Mouse (Mus musculus): Measurements from ENCODE around the gene Arhgef3. TPM values are rescaled to one million over a fixed set of nuclear protein-coding genes. Genes with fewer than 3 reads are reported as not detected.

The Arhgef3 gene
- polyA plus RNA-seq, 1 experiment from 2014 or later, result 3.5 TPM

DNA sequence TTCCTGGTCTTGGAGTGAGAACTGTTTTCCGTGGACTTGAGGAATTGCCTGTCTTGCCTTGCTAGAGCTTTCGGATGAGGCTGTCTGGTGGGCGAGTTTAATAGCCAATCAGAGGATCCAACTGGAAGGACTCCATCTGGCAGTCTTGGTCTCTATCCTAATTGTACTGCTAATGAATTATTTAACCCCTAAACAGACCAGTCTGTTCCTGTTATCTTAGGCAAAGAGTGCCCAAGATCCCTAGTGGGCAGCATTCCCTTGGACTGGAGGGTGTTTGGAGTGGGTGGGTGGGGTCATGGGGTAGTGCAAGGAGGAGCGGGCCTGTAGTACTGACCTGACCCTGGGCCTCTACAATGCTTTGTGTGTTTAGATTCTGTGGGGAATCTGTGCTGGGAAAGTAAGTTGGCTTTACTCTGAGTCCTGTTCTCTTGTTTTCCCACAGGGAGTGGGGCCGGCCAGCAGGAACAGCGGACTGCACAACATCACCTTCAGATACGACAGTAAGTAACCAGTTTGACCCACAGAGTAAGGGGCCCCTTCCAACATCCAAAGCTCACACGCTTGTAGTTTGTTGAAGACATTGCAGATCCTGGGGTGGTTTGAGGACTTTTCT lies 38.7 kb upstream of the Arhgef3 start:
- Histone ChIP-seq H3K4me3 (ENCODE audit: low read depth, low read length) (no peak overlapping the region), H3K27ac (ENCODE audit: low read depth, low read length) (no peak overlapping the region), H3K9ac (ENCODE audit: low read depth, low read length) (no peak overlapping the region), H3K4me2 (replicated peaks; ENCODE audit: low read depth, low read length) (no peak overlapping the region), H3K9me3 (ENCODE audit: control insufficient read depth, low read length) (no peaks in the 10 kb centered on the region), H3K36me3 (ENCODE audit: control insufficient read depth, insufficient read depth, low read length) (no peaks in the 10 kb centered on the region), H3K4me1 (replicated peaks; ENCODE audit: control insufficient read depth, insufficient read depth, low read length) (0 out of 2 replicates have a peak, but pooled peaks cover 2% of the 10 kb centered on the region), H3K27me3 (ENCODE audit: control insufficient read depth, insufficient read depth, low read length) (no peaks in the 10 kb centered on the region)
- 68% methylated on average over 8 of the region's 8 CpGs for WGBS
- DNase-seq (ENCODE audit: low spot score) (no peak), ATAC-seq (ENCODE audit: low FRiP score) (no peak)

DNA sequence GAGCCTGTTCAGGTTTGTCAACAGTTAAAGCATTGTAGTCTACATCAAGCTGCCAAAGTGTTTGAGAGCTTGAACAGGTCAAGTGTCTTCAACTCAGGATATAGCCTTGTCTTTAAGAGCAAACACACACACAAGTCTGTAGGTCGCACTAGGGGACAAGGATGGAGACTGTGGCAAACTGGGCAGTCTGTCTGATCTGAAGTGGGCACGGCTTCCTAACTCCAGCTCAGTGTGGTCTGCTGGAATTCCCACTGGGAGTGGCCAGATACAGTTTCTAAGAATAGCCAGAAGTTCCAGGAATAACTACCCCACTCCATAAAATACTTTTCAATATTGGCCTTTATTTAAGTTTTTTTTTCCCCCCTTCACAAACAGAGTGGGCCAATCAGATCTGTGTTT lies 38.2 kb upstream of the Arhgef3 start:
- ATAC-seq (ENCODE audit: low FRiP score) (no peak), DNase-seq (ENCODE audit: low spot score) (no peak)
- H3K27ac ChIP-seq (ENCODE audit: low read depth, low read length), result no peak overlapping the region
- H3K4me3 ChIP-seq (ENCODE audit: low read depth, low read length), result no peak overlapping the region
- no peak overlapping the region for H3K4me2 ChIP-seq (replicated peaks; ENCODE audit: low read depth, low read length)
- H3K27me3 ChIP-seq (ENCODE audit: control insufficient read depth, insufficient read depth, low read length), result no peaks in the 10 kb centered on the region
- no peaks in the 10 kb centered on the region for H3K36me3 ChIP-seq (ENCODE audit: control insufficient read depth, insufficient read depth, low read length)
- 94% methylated on average over 2 of the region's 2 CpGs for WGBS
- H3K9me3 ChIP-seq (ENCODE audit: control insufficient read depth, low read length), result no peaks in the 10 kb centered on the region
- H3K4me1 ChIP-seq (replicated peaks; ENCODE audit: control insufficient read depth, insufficient read depth, low read length), result 0 out of 2 replicates have a peak, but pooled peaks cover 2% of the 10 kb centered on the region
- no peak overlapping the region for H3K9ac ChIP-seq (ENCODE audit: low read depth, low read length)

DNA sequence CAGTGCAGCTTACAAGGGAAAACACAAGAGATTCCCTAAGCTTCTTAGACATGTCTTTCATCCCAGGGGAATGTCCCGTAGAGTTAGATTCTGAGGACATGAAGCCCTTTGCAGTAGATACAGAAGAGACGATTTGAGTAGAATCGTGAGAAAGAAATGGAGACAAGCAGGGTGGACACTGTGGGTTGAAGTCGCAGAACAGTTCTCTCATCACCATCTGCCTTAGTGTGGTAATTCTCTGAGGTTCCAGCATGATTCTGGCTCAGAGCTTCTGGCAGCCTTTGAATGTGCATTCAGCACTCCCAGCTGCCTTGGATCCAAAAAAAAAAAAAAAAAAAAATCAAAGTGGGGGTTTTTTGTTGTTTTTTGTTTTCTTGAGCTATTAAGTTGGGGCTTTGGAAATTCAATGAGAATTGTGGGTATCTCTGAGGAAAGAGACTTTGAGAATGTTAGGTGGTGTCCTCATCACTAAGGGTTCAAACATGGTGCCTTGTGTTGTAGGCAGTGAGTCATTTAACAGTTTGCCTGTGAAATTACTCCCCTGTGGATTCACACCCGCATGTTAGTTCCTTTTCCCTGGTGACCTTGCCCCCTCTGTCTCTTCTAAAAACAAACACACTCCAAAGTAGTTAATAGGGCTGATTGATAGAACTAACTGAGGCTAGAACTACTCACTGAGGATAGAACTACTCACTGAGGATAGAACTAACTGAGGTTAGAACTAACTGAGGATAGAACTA lies 33.0 kb upstream of the Arhgef3 start:
- H3K36me3 ChIP-seq (ENCODE audit: control insufficient read depth, insufficient read depth, low read length), result no peaks in the 10 kb centered on the region
- no peak overlapping the region for H3K9ac ChIP-seq (ENCODE audit: low read depth, low read length)
- H3K4me3 ChIP-seq (ENCODE audit: low read depth, low read length), result no peak overlapping the region
- DNase-seq (ENCODE audit: low spot score), result no peak
- H3K4me1 ChIP-seq (replicated peaks; ENCODE audit: control insufficient read depth, insufficient read depth, low read length), result no peaks in the 10 kb centered on the region
- no peak overlapping the region for H3K27ac ChIP-seq (ENCODE audit: low read depth, low read length)
- ATAC-seq (ENCODE audit: low FRiP score), result no peak
- no peaks in the 10 kb centered on the region for H3K9me3 ChIP-seq (ENCODE audit: control insufficient read depth, low read length)
- no peaks in the 10 kb centered on the region for H3K27me3 ChIP-seq (ENCODE audit: control insufficient read depth, insufficient read depth, low read length)
- WGBS, result 75% methylated on average over 5 of the region's 5 CpGs
- H3K4me2 ChIP-seq (replicated peaks; ENCODE audit: low read depth, low read length), result no peak overlapping the region

GRCm38 (mm10) chr14:27085471-27085870 lies 29.2 kb upstream of the Arhgef3 start:
- H3K4me2 ChIP-seq (replicated peaks; ENCODE audit: low read depth, low read length), result no peak overlapping the region
- H3K4me1 ChIP-seq (replicated peaks; ENCODE audit: control insufficient read depth, insufficient read depth, low read length), result no peaks in the 10 kb centered on the region
- DNase-seq (ENCODE audit: low spot score) (no peak), ATAC-seq (ENCODE audit: low FRiP score) (no peak)
- no peaks in the 10 kb centered on the region for H3K9me3 ChIP-seq (ENCODE audit: control insufficient read depth, low read length)
- 88% methylated on average over 5 of the region's 5 CpGs for WGBS
- no peak overlapping the region for H3K4me3 ChIP-seq (ENCODE audit: low read depth, low read length)
- peaks cover 2% of the 10 kb centered on the region; the same call in 1 of the 2 replicates for H3K36me3 ChIP-seq (ENCODE audit: control insufficient read depth, insufficient read depth, low read length)
- H3K9ac ChIP-seq (ENCODE audit: low read depth, low read length), result no peak overlapping the region
- no peak overlapping the region for H3K27ac ChIP-seq (ENCODE audit: low read depth, low read length)
- no peaks in the 10 kb centered on the region for H3K27me3 ChIP-seq (ENCODE audit: control insufficient read depth, insufficient read depth, low read length)

GRCm38 (mm10) chr14:27085999-27086398 lies 28.7 kb upstream of the Arhgef3 start:
- no peaks in the 10 kb centered on the region for H3K9me3 ChIP-seq (ENCODE audit: control insufficient read depth, low read length)
- WGBS, result 69% methylated on average over 4 of the region's 4 CpGs
- H3K4me2 ChIP-seq (replicated peaks; ENCODE audit: low read depth, low read length), result no peak overlapping the region
- no peaks in the 10 kb centered on the region for H3K27me3 ChIP-seq (ENCODE audit: control insufficient read depth, insufficient read depth, low read length)
- no peak overlapping the region for H3K9ac ChIP-seq (ENCODE audit: low read depth, low read length)
- peaks cover 2% of the 10 kb centered on the region; the same call in 1 of the 2 replicates for H3K36me3 ChIP-seq (ENCODE audit: control insufficient read depth, insufficient read depth, low read length)
- no peak overlapping the region for H3K4me3 ChIP-seq (ENCODE audit: low read depth, low read length)
- no peaks in the 10 kb centered on the region for H3K4me1 ChIP-seq (replicated peaks; ENCODE audit: control insufficient read depth, insufficient read depth, low read length)
- DNase-seq (ENCODE audit: low spot score) (no peak), ATAC-seq (ENCODE audit: low FRiP score) (no peak)
- H3K27ac ChIP-seq (ENCODE audit: low read depth, low read length), result no peak overlapping the region

DNA sequence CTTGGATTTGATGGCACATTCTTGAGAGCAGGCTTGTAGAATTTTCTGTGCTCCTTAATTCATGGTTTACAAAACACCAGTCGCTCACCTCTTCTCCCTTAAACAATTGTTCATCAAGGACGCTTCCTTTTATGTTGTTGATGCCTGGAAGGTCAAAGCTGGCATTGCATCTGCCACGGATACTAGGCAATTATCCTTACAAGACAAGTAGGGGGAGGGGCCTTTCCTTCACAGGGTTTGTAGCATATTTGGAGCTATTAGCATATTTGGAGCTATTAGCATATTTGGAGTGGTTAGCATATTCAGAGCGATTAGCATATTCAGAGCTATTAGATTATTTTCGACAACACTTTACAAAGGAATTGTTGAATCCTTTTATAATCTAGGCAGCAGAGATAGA lies 20.5 kb upstream of the Arhgef3 start:
- no peak for ATAC-seq (ENCODE audit: low FRiP score)
- Histone ChIP-seq H3K9me3 (ENCODE audit: control insufficient read depth, low read length) (no peaks in the 10 kb centered on the region), H3K4me1 (replicated peaks; ENCODE audit: control insufficient read depth, insufficient read depth, low read length) (no peaks in the 10 kb centered on the region), H3K36me3 (ENCODE audit: control insufficient read depth, insufficient read depth, low read length) (no peaks in the 10 kb centered on the region), H3K4me3 (ENCODE audit: low read depth, low read length) (no peak overlapping the region), H3K27me3 (ENCODE audit: control insufficient read depth, insufficient read depth, low read length) (no peaks in the 10 kb centered on the region), H3K4me2 (replicated peaks; ENCODE audit: low read depth, low read length) (no peak overlapping the region), H3K27ac (ENCODE audit: low read depth, low read length) (no peak overlapping the region), H3K9ac (ENCODE audit: low read depth, low read length) (no peak overlapping the region)
- WGBS, result 68% methylated on average over 5 of the region's 5 CpGs
- DNase-seq (ENCODE audit: low spot score), result no peak

- ATAC-seq (ENCODE audit: low FRiP score) (no peak), DNase-seq (ENCODE audit: low spot score) (no peak)
- WGBS, result 70% methylated on average over 9 of the region's 9 CpGs
- no peaks in the 10 kb centered on the region for H3K27me3 ChIP-seq (ENCODE audit: control insufficient read depth, insufficient read depth, low read length)
- H3K4me3 ChIP-seq (ENCODE audit: low read depth, low read length), result no peak overlapping the region
- H3K27ac ChIP-seq (ENCODE audit: low read depth, low read length), result no peak overlapping the region
- H3K9me3 ChIP-seq (ENCODE audit: control insufficient read depth, low read length), result no peaks in the 10 kb centered on the region
- H3K4me2 ChIP-seq (replicated peaks; ENCODE audit: low read depth, low read length), result no peak overlapping the region
- H3K4me1 ChIP-seq (replicated peaks; ENCODE audit: control insufficient read depth, insufficient read depth, low read length), result no peaks in the 10 kb centered on the region
- no peak overlapping the region for H3K9ac ChIP-seq (ENCODE audit: low read depth, low read length)
- H3K36me3 ChIP-seq (ENCODE audit: control insufficient read depth, insufficient read depth, low read length), result no peaks in the 10 kb centered on the region
These were observed 18.6 kb upstream of the Arhgef3 start for GRCm38 (mm10) chr14:27096133-27096532.

DNA sequence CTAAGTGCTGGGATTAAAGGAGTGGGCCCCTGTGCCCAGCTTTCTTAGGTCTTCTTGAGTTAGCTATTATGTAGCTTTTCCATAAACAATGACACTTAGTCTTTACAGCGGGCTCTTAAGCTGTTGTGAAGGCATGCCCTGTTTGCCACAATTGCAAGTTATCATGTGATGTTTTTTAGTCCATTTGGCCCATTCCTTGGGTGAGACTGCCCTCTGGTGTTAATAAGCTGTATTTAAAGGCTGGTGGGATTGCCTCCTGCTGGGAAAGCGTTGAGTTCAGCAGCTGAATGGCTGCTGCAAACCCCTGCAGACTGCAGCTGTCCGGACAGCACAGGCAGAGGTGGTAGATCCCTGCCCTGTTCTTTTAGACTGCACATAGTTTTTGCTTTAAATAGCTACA lies 17.9 kb upstream of the Arhgef3 start:
- H3K4me1 ChIP-seq (replicated peaks; ENCODE audit: control insufficient read depth, insufficient read depth, low read length), result no peaks in the 10 kb centered on the region
- H3K4me2 ChIP-seq (replicated peaks; ENCODE audit: low read depth, low read length), result no peak overlapping the region
- H3K4me3 ChIP-seq (ENCODE audit: low read depth, low read length), result no peak overlapping the region
- no peak overlapping the region for H3K27ac ChIP-seq (ENCODE audit: low read depth, low read length)
- H3K27me3 ChIP-seq (ENCODE audit: control insufficient read depth, insufficient read depth, low read length), result no peaks in the 10 kb centered on the region
- H3K9me3 ChIP-seq (ENCODE audit: control insufficient read depth, low read length), result no peaks in the 10 kb centered on the region
- ATAC-seq (ENCODE audit: low FRiP score) (peak; percentile 53; the same call in 1 of the 2 replicates), DNase-seq (ENCODE audit: low spot score) (peak; percentile 90)
- 22% methylated on average over 3 of the region's 3 CpGs for WGBS
- H3K9ac ChIP-seq (ENCODE audit: low read depth, low read length), result no peak overlapping the region
- H3K36me3 ChIP-seq (ENCODE audit: control insufficient read depth, insufficient read depth, low read length), result no peaks in the 10 kb centered on the region

GRCm38 (mm10) chr14:27101735-27102134 lies 13.0 kb upstream of the Arhgef3 start:
- no peak overlapping the region for H3K4me2 ChIP-seq (replicated peaks; ENCODE audit: low read depth, low read length)
- no peak overlapping the region for H3K9ac ChIP-seq (ENCODE audit: low read depth, low read length)
- DNase-seq (ENCODE audit: low spot score) (no peak), ATAC-seq (ENCODE audit: low FRiP score) (no peak)
- H3K36me3 ChIP-seq (ENCODE audit: control insufficient read depth, insufficient read depth, low read length), result no peaks in the 10 kb centered on the region
- no peak overlapping the region for H3K4me3 ChIP-seq (ENCODE audit: low read depth, low read length)
- no peaks in the 10 kb centered on the region for H3K27me3 ChIP-seq (ENCODE audit: control insufficient read depth, insufficient read depth, low read length)
- no peaks in the 10 kb centered on the region for H3K9me3 ChIP-seq (ENCODE audit: control insufficient read depth, low read length)
- H3K27ac ChIP-seq (ENCODE audit: low read depth, low read length), result no peak overlapping the region
- WGBS, result 71% methylated on average over 7 of the region's 7 CpGs
- no peaks in the 10 kb centered on the region for H3K4me1 ChIP-seq (replicated peaks; ENCODE audit: control insufficient read depth, insufficient read depth, low read length)
